Mouse (Mus musculus) liver, embryonic 16.5 days (tissue): ENCODE data around the gene Zfhx2. TPM values are rescaled to one million over a fixed set of nuclear protein-coding genes. Genes with fewer than 3 reads are reported as not detected.
A peak's percentile ranks its signal among the peaks of the same experiment; 100 is the strongest.

Source experiments
- ATAC-seq: fragments of 200-750 bp; cut with Nextera tagmentation; 2 replicates; pipeline ENCODE4 v1.8.0; 2017; ENCODE audit warnings: low read depth, mild to moderate bottlenecking, moderate number of reproducible peaks, moderate library complexity
- H3K27ac ChIP-seq: fragments of 300-500 bp; sonication (generic); 2 replicates; pipeline ENCODE4 v1.5.1; 2014; ENCODE audit warnings: mild to moderate bottlenecking, low read length
- H3K27me3 ChIP-seq: fragments of 300-500 bp; sonication (generic); 2 replicates; pipeline ENCODE4 v1.6.1; 2014; ENCODE audit warnings: low read depth, low read length, mixed read lengths; ENCODE audit not compliant: control insufficient read depth, insufficient read depth
- H3K36me3 ChIP-seq: fragments of 300-500 bp; sonication (generic); 2 replicates; pipeline ENCODE4 v1.6.1; 2014; ENCODE audit warnings: mild to moderate bottlenecking; ENCODE audit not compliant: control insufficient read depth, insufficient read depth
- H3K4me1 ChIP-seq: fragments of 300-500 bp; sonication (generic); 2 replicates; pipeline ENCODE4 v1.6.1; 2014; ENCODE audit warnings: low read depth, low read length, mixed read lengths; ENCODE audit not compliant: control insufficient read depth
- H3K4me2 ChIP-seq: fragments of 300-500 bp; sonication (generic); 2 replicates; pipeline ENCODE4 v1.6.1; 2014; ENCODE audit warnings: low read depth, low read length, mixed read lengths
- H3K4me3 ChIP-seq: fragments of 300-500 bp; sonication (generic); 2 replicates; pipeline ENCODE4 v1.5.1; 2014; ENCODE audit warnings: low read depth, mild to moderate bottlenecking, low read length
- H3K9ac ChIP-seq: fragments of 300-500 bp; sonication (generic); 2 replicates; pipeline ENCODE4 v1.6.1; 2014; ENCODE audit warnings: low read depth, low read length
- H3K9me3 ChIP-seq: fragments of 300-500 bp; sonication (generic); replicated peaks from 2 replicates; pipeline ENCODE4 v1.6.1; 2016; ENCODE audit warnings: low read length; ENCODE audit not compliant: control insufficient read depth
- WGBS: fragments of 180-500 bp; shearing (Covaris S2); extraction: QIAGEN DNeasy Blood & Tissue Kit; methylation state at CpG from one replicate; pipeline ENCODE4 v1.1.7; 2014; ENCODE audit not compliant: insufficient replicate concordance; 5-methylcytosine and 5-hydroxymethylcytosine counted together
- polyA plus RNA-seq: library from polyadenylated mRNA; unstranded; fragments of >200 nt; fragmentation: Nextera tagmentation; extraction: Ambion mirVana; gene quantifications from 2 replicates; pipeline ENCODE4 v1.2.1, GENCODE M21; 2015

Gene Zfhx2
- polyA plus RNA-seq, 1 experiment from 2014 or later, result 1.1 TPM

GRCm38 (mm10) chr14:55116425-55117200 is 24.5 kb upstream of the Zfhx2 start, which contains the start of gene Jph4:
Gene Jph4, minus strand, starts transcription at chr14:55116935.
- WGBS, result 13% methylated on average over 21 of the region's 21 CpGs
- Histone ChIP-seq H3K27ac (no peak within 1 kb of the TSS), H3K4me2 (no peak within 1 kb of the TSS), H3K4me1 (peaks cover 3% of the 10 kb centered on the region), H3K36me3 (no peaks in the 10 kb centered on the region), H3K9ac (no peak within 1 kb of the TSS), H3K4me3 (no peak within 1 kb of the TSS), H3K9me3 (no peaks in the 10 kb centered on the region), H3K27me3 (peaks cover 55% of the 10 kb centered on the region)
- no peak for ATAC-seq

GRCm38 (mm10) chr14:55115846-55116245 is 23.7 kb upstream of the Zfhx2 start:
- no peaks in the 10 kb centered on the region for H3K9me3 ChIP-seq
- no peak overlapping the region for H3K27ac ChIP-seq
- H3K27me3 ChIP-seq, result peaks cover 57% of the 10 kb centered on the region
- no peak overlapping the region for H3K9ac ChIP-seq
- no peak overlapping the region for H3K4me3 ChIP-seq
- 7% methylated on average over 8 of the region's 8 CpGs for WGBS
- ATAC-seq, result no peak
- peaks cover 3% of the 10 kb centered on the region for H3K4me1 ChIP-seq
- H3K36me3 ChIP-seq, result no peaks in the 10 kb centered on the region
- no peak overlapping the region for H3K4me2 ChIP-seq

GRCm38 (mm10) chr14:55114759-55115701 is 22.9 kb upstream of the Zfhx2 start:
- no peak for ATAC-seq
- no peaks in the 10 kb centered on the region for H3K36me3 ChIP-seq
- no peak overlapping the region for H3K27ac ChIP-seq
- H3K9ac ChIP-seq, result no peak overlapping the region
- H3K4me2 ChIP-seq, result peak overlapping the region; percentile 65
- H3K9me3 ChIP-seq, result no peaks in the 10 kb centered on the region
- peaks cover 3% of the 10 kb centered on the region for H3K4me1 ChIP-seq
- peaks cover 62% of the 10 kb centered on the region for H3K27me3 ChIP-seq
- 1% methylated on average over 76 of the region's 78 CpGs for WGBS
- H3K4me3 ChIP-seq, result peak overlapping the region; percentile 45

GRCm38 (mm10) chr14:55113975-55114645 is 22.0 kb upstream of the Zfhx2 start:
- Histone ChIP-seq H3K27me3 (peaks cover 71% of the 10 kb centered on the region), H3K4me2 (peak overlapping the region; percentile 65; the same call in 1 of the 2 replicates), H3K27ac (no peak overlapping the region), H3K36me3 (no peaks in the 10 kb centered on the region), H3K4me1 (peaks cover 3% of the 10 kb centered on the region), H3K9me3 (no peaks in the 10 kb centered on the region), H3K4me3 (peak overlapping the region; percentile 45), H3K9ac (no peak overlapping the region)
- no peak for ATAC-seq
- 6% methylated on average over 26 of the region's 26 CpGs for WGBS

GRCm38 (mm10) chr14:55113351-55113974 is 21.3 kb upstream of the Zfhx2 start:
- no peak for ATAC-seq
- Histone ChIP-seq H3K9me3 (no peaks in the 10 kb centered on the region), H3K9ac (no peak overlapping the region), H3K4me1 (peaks cover 3% of the 10 kb centered on the region), H3K4me3 (no peak overlapping the region), H3K36me3 (no peaks in the 10 kb centered on the region), H3K4me2 (no peak overlapping the region), H3K27ac (no peak overlapping the region), H3K27me3 (peaks cover 74% of the 10 kb centered on the region)
- 62% methylated on average over 51 of the region's 51 CpGs for WGBS

GRCm38 (mm10) chr14:55111720-55112119 is 19.6 kb upstream of the Zfhx2 start:
- H3K27me3 ChIP-seq, result peaks cover 63% of the 10 kb centered on the region

GRCm38 (mm10) chr14:55110076-55110475 is 18.0 kb upstream of the Zfhx2 start:
- no peaks in the 10 kb centered on the region for H3K36me3 ChIP-seq
- peaks cover 47% of the 10 kb centered on the region for H3K27me3 ChIP-seq
- H3K4me2 ChIP-seq, result no peak overlapping the region
- no peaks in the 10 kb centered on the region for H3K9me3 ChIP-seq
- WGBS, result 27% methylated on average over 9 of the region's 9 CpGs
- no peak for ATAC-seq
- peaks cover 17% of the 10 kb centered on the region for H3K4me1 ChIP-seq
- no peak overlapping the region for H3K27ac ChIP-seq
- no peak overlapping the region for H3K4me3 ChIP-seq
- no peak overlapping the region for H3K9ac ChIP-seq

More at GRCm38 (mm10) chr14:55111720-55112119, 19.6 kb upstream of the Zfhx2 start:
- Histone ChIP-seq H3K9me3 (no peaks in the 10 kb centered on the region), H3K4me1 (peaks cover 5% of the 10 kb centered on the region), H3K4me2 (no peak overlapping the region), H3K9ac (no peak overlapping the region), H3K36me3 (no peaks in the 10 kb centered on the region), H3K4me3 (no peak overlapping the region), H3K27ac (no peak overlapping the region)
- ATAC-seq, result no peak
- 49% methylated on average over 2 of the region's 2 CpGs for whole genome bisulfite sequencing

- no peaks in the 10 kb centered on the region for H3K36me3 ChIP-seq
- no peak overlapping the region for H3K27ac ChIP-seq
- H3K4me2 ChIP-seq, result no peak overlapping the region
- peaks cover 15% of the 10 kb centered on the region for H3K4me1 ChIP-seq
- no peak overlapping the region for H3K9ac ChIP-seq
- peaks cover 39% of the 10 kb centered on the region for H3K27me3 ChIP-seq
- 16% methylated on average over 21 of the region's 21 CpGs for WGBS
- no peaks in the 10 kb centered on the region for H3K9me3 ChIP-seq
- H3K4me3 ChIP-seq, result no peak overlapping the region
- ATAC-seq, result no peak
These were observed 17.1 kb upstream of the Zfhx2 start for GRCm38 (mm10) chr14:55109048-55109873.
